Mouse (Mus musculus) forebrain, embryonic 13.5 days (tissue): ENCODE data around the gene Kalrn. TPM values are rescaled to one million over a fixed set of nuclear protein-coding genes. Genes with fewer than 3 reads are reported as not detected.

Experiments used
- ATAC-seq: fragments of 200-750 bp; cut with Nextera tagmentation; 2 replicates; pipeline ENCODE4 v1.8.0; 2017
- H3K27ac ChIP-seq: fragments of 300-500 bp; sonication (generic); 2 replicates; pipeline ENCODE4 v1.5.1; 2015; ENCODE audit warnings: inconsistent platforms, mild to moderate bottlenecking, moderate library complexity
- H3K27me3 ChIP-seq: fragments of 300-500 bp; sonication (generic); 2 replicates; pipeline ENCODE4 v1.6.1; 2015; ENCODE audit warnings: mild to moderate bottlenecking, inconsistent platforms
- H3K36me3 ChIP-seq: fragments of 300-500 bp; sonication (generic); 2 replicates; pipeline ENCODE4 v1.6.1; 2015; ENCODE audit warnings: mild to moderate bottlenecking, inconsistent platforms; ENCODE audit not compliant: poor library complexity, severe bottlenecking
- H3K4me1 ChIP-seq: fragments of 300-500 bp; sonication (generic); 2 replicates; pipeline ENCODE4 v1.6.1; 2015; ENCODE audit warnings: inconsistent platforms
- H3K4me2 ChIP-seq: fragments of 300-500 bp; sonication (generic); 2 replicates; pipeline ENCODE4 v1.6.1; 2015; ENCODE audit warnings: inconsistent platforms, mild to moderate bottlenecking, moderate library complexity
- H3K4me3 ChIP-seq: fragments of 300-500 bp; sonication (generic); 2 replicates; pipeline ENCODE4 v1.5.1; 2015; ENCODE audit warnings: mild to moderate bottlenecking, inconsistent platforms
- H3K9ac ChIP-seq: fragments of 300-500 bp; sonication (generic); 2 replicates; pipeline ENCODE4 v1.6.1; 2015; ENCODE audit warnings: mild to moderate bottlenecking, inconsistent platforms
- H3K9me3 ChIP-seq: fragments of 300-500 bp; sonication (generic); replicated peaks from 2 replicates; pipeline ENCODE4 v1.6.1; 2016; ENCODE audit warnings: inconsistent platforms
- WGBS: fragments of 180-500 bp; shearing (Covaris S2); methylation state at CpG from one replicate; pipeline ENCODE4 v1.1.7; 2015; 5-methylcytosine and 5-hydroxymethylcytosine counted together
- polyA plus RNA-seq: library from polyadenylated mRNA; unstranded; fragments of >200 nt; fragmentation: Nextera tagmentation; extraction: Ambion mirVana; gene quantifications from 2 replicates; pipeline ENCODE4 v1.2.1, GENCODE M21; 2015

The Kalrn gene
- polyA plus RNA-seq, 1 experiment from 2014 or later = 31.5 TPM

- Histone ChIP-seq H3K4me3 (no peak overlapping the region), H3K27me3 (no peaks in the 10 kb centered on the region), H3K4me2 (no peak overlapping the region), H3K9me3 (no peaks in the 10 kb centered on the region), H3K4me1 (peaks cover 77% of the 10 kb centered on the region), H3K36me3 (0 out of 2 replicates have a peak, but pooled peaks cover 2% of the 10 kb centered on the region), H3K9ac (no peak overlapping the region), H3K27ac (no peak overlapping the region)
- WGBS = 89% methylated on average over 5 of the region's 5 CpGs
- ATAC-seq = no peak
Observed at GRCm38 (mm10) chr16:34549470-34549999, 23.8 kb downstream of the Kalrn start.

GRCm38 (mm10) chr16:34546805-34547509 is 26.4 kb downstream of the Kalrn start:
- no peak overlapping the region for H3K4me3 ChIP-seq
- H3K36me3 ChIP-seq = peaks cover 17% of the 10 kb centered on the region; the same call in 1 of the 2 replicates
- ATAC-seq = peak; percentile 71
- WGBS = 43% methylated on average over 6 of the region's 6 CpGs
- H3K9ac ChIP-seq = no peak overlapping the region
- H3K4me2 ChIP-seq = no peak overlapping the region
- H3K27ac ChIP-seq = peak overlapping the region; percentile 6; the same call in 1 of the 2 replicates
- no peaks in the 10 kb centered on the region for H3K27me3 ChIP-seq
- peaks cover 56% of the 10 kb centered on the region for H3K4me1 ChIP-seq
- H3K9me3 ChIP-seq = no peaks in the 10 kb centered on the region; the same call in 1 of the 2 replicates

- no peak overlapping the region for H3K9ac ChIP-seq
- no peak for ATAC-seq
- H3K27ac ChIP-seq = no peak overlapping the region
- H3K4me2 ChIP-seq = no peak overlapping the region
- H3K27me3 ChIP-seq = no peaks in the 10 kb centered on the region
- H3K4me1 ChIP-seq = peaks cover 61% of the 10 kb centered on the region
- H3K9me3 ChIP-seq = no peaks in the 10 kb centered on the region; the same call in 1 of the 2 replicates
- WGBS = 76% methylated on average over 4 of the region's 4 CpGs
- no peak overlapping the region for H3K4me3 ChIP-seq
- peaks cover 17% of the 10 kb centered on the region; the same call in 1 of the 2 replicates for H3K36me3 ChIP-seq
Observed at GRCm38 (mm10) chr16:34543754-34544153, 29.6 kb downstream of the Kalrn start.

GRCm38 (mm10) chr16:34542341-34542740 is 31.0 kb downstream of the Kalrn start:
- Histone ChIP-seq H3K27ac (no peak overlapping the region), H3K27me3 (no peaks in the 10 kb centered on the region), H3K4me2 (no peak overlapping the region), H3K36me3 (peaks cover 17% of the 10 kb centered on the region; the same call in 1 of the 2 replicates), H3K9ac (no peak overlapping the region), H3K4me1 (peaks cover 64% of the 10 kb centered on the region), H3K9me3 (no peaks in the 10 kb centered on the region; the same call in 1 of the 2 replicates), H3K4me3 (no peak overlapping the region)
- ATAC-seq = no peak
- 98% methylated on average over 2 of the region's 2 CpGs for WGBS

- Histone ChIP-seq H3K27ac (peak overlapping the region; percentile 74), H3K4me1 (peaks cover 60% of the 10 kb centered on the region)
- WGBS = 38% methylated on average over 5 of the region's 5 CpGs
Observed at GRCm38 (mm10) chr16:34538679-34539185, 34.6 kb downstream of the Kalrn start.

GRCm38 (mm10) chr16:34536300-34536699 is 37.0 kb downstream of the Kalrn start:
- no peak overlapping the region for H3K4me3 ChIP-seq
- H3K9me3 ChIP-seq = no peaks in the 10 kb centered on the region
- H3K27ac ChIP-seq = no peak overlapping the region; the same call in none of the 2 replicates
- H3K4me2 ChIP-seq = no peak overlapping the region
- no peaks in the 10 kb centered on the region for H3K27me3 ChIP-seq
- peaks cover 67% of the 10 kb centered on the region for H3K4me1 ChIP-seq
- 0 out of 2 replicates have a peak, but pooled peaks have one; percentile 22 for ATAC-seq
- 59% methylated on average over 6 of the region's 6 CpGs for WGBS
- no peak overlapping the region for H3K9ac ChIP-seq
- H3K36me3 ChIP-seq = no peaks in the 10 kb centered on the region

More at GRCm38 (mm10) chr16:34538679-34539185, 34.6 kb downstream of the Kalrn start:
- no peak overlapping the region for H3K4me3 ChIP-seq
- H3K4me2 ChIP-seq = no peak overlapping the region
- H3K36me3 ChIP-seq = peaks cover 7% of the 10 kb centered on the region; the same call in 1 of the 2 replicates
- peak; percentile 72 for ATAC-seq
- H3K27me3 ChIP-seq = no peaks in the 10 kb centered on the region
- H3K9ac ChIP-seq = no peak overlapping the region
- no peaks in the 10 kb centered on the region; the same call in 1 of the 2 replicates for H3K9me3 ChIP-seq

GRCm38 (mm10) chr16:34535135-34535534 is 38.2 kb downstream of the Kalrn start:
- Histone ChIP-seq H3K4me3 (no peak overlapping the region), H3K4me2 (no peak overlapping the region), H3K4me1 (peaks cover 60% of the 10 kb centered on the region), H3K27me3 (no peaks in the 10 kb centered on the region), H3K9ac (0 out of 2 replicates have a peak overlapping the region, but pooled peaks have one; percentile 3), H3K36me3 (no peaks in the 10 kb centered on the region), H3K9me3 (no peaks in the 10 kb centered on the region), H3K27ac (0 out of 2 replicates have a peak overlapping the region, but pooled peaks have one; percentile 10)
- ATAC-seq = no peak
- 58% methylated on average over 7 of the region's 7 CpGs for WGBS

- 2% methylated on average over 1 of the region's 1 CpGs for WGBS
- Histone ChIP-seq H3K4me1 (peaks cover 41% of the 10 kb centered on the region), H3K9me3 (no peaks in the 10 kb centered on the region), H3K4me3 (no peak overlapping the region), H3K9ac (no peak overlapping the region), H3K27me3 (no peaks in the 10 kb centered on the region), H3K4me2 (no peak overlapping the region), H3K36me3 (no peaks in the 10 kb centered on the region), H3K27ac (no peak overlapping the region)
- no peak for ATAC-seq
Observed at GRCm38 (mm10) chr16:34531506-34531905, 41.8 kb downstream of the Kalrn start.

- Histone ChIP-seq H3K9me3 (no peaks in the 10 kb centered on the region), H3K4me2 (no peak overlapping the region), H3K36me3 (no peaks in the 10 kb centered on the region), H3K9ac (no peak overlapping the region), H3K4me3 (no peak overlapping the region), H3K4me1 (peaks cover 38% of the 10 kb centered on the region), H3K27me3 (no peaks in the 10 kb centered on the region), H3K27ac (no peak overlapping the region)
- WGBS = 90% methylated on average over 5 of the region's 5 CpGs
- no peak for ATAC-seq
Observed at GRCm38 (mm10) chr16:34530029-34530428, 43.3 kb downstream of the Kalrn start.

GRCm38 (mm10) chr16:34528234-34528983 is 44.9 kb downstream of the Kalrn start:
- Histone ChIP-seq H3K4me3 (no peak overlapping the region), H3K27ac (no peak overlapping the region), H3K9me3 (no peaks in the 10 kb centered on the region), H3K9ac (no peak overlapping the region), H3K27me3 (no peaks in the 10 kb centered on the region), H3K4me2 (no peak overlapping the region), H3K36me3 (no peaks in the 10 kb centered on the region), H3K4me1 (peaks cover 36% of the 10 kb centered on the region)
- 82% methylated on average over 5 of the region's 5 CpGs for WGBS
- no peak for ATAC-seq

GRCm38 (mm10) chr16:34526378-34526777 is 47.0 kb downstream of the Kalrn start:
- no peak overlapping the region for H3K4me2 ChIP-seq
- ATAC-seq = no peak
- H3K27me3 ChIP-seq = no peaks in the 10 kb centered on the region
- H3K9ac ChIP-seq = no peak overlapping the region
- no peak overlapping the region for H3K4me3 ChIP-seq
- no peaks in the 10 kb centered on the region for H3K36me3 ChIP-seq
- H3K9me3 ChIP-seq = no peaks in the 10 kb centered on the region
- no peak overlapping the region for H3K27ac ChIP-seq
- 72% methylated on average over 7 of the region's 7 CpGs for WGBS
- H3K4me1 ChIP-seq = peaks cover 30% of the 10 kb centered on the region

- H3K36me3 ChIP-seq = no peaks in the 10 kb centered on the region
- H3K4me3 ChIP-seq = no peak overlapping the region
- no peaks in the 10 kb centered on the region for H3K27me3 ChIP-seq
- no peak for ATAC-seq
- peaks cover 34% of the 10 kb centered on the region for H3K4me1 ChIP-seq
- 74% methylated on average over 8 of the region's 8 CpGs for WGBS
- H3K27ac ChIP-seq = no peak overlapping the region
- no peak overlapping the region for H3K4me2 ChIP-seq
- no peaks in the 10 kb centered on the region for H3K9me3 ChIP-seq
- H3K9ac ChIP-seq = no peak overlapping the region
Observed at GRCm38 (mm10) chr16:34525866-34526265, 47.5 kb downstream of the Kalrn start.
